28 mouse cellular contexts compared by ENCODE assay signal in the genomic region with DNA sequence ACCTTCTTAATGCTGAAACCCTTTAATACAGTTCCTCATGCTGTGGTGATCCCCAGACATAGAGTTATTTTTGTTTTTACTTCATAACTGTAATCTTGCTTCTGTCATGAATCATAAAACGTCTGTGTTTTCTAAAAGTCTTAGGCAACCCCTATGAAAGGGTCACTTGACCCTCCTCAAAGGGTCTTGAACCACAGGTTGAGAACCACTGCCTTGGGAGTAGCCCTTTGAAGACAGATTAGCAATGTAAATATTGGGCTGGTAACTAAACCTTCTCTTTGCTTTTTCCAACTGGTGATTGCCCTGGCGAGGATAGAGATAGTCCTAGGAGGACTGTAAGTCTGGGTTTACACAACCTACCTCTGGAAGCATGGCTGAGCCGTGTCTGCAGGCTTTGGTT. TPM values are rescaled to one million over a fixed set of nuclear protein-coding genes. Genes with fewer than 3 reads are reported as not detected.
DNase-seq lines count a peak whose midpoint lies in the region; TF ChIP-seq lines count a peak whose summit lies in the region.
"Had no signal": no experiment of that assay in that cellular context is flagged by ENCODE, and none has a peak within 500 bp of the region (broad histone marks: within the 10 kb centered on the region; RNA-seq: fewer than 3 reads in every experiment).

No protein-coding gene starts in this region.

- DNase-seq in lung, adult 18-20 months, result peak; percentile 14 to 43
- DNase-seq in lung, adult 2 months, result no peak
- peak; percentile 12 for DNase-seq in lung, postnatal 10 days
- DNase-seq in lung, postnatal 14 days, result no peak
- DNase-seq in lung, postnatal 25 days (ENCODE audit: low spot score), result peak; percentile 34
- DNase-seq in gastrocnemius, postnatal 4 days (ENCODE audit: low spot score in 2 of 2), result no peak
- DNase-seq: adrenal gland, adult 8-10 months; adrenal gland, postnatal 14 days; adrenal gland, postnatal 36 days; B cell, adult 2 months; cerebellum, adult 11-12 months; cerebellum, adult 2 months; cerebellum, adult 9-10 months; cerebellum, postnatal 10 days; cerebellum, postnatal 25 days had no signal

- 46% methylated on average over 3 of the region's 3 CpGs for WGBS in lung, adult 2 months

- no peak overlapping the region for H3K4me3 ChIP-seq in lung, adult 2 months (replicated peaks; ENCODE audit: extremely low read depth, low read depth, low read length)
- H3K4me3 ChIP-seq: embryonic facial prominence, embryonic 10.5 days; embryonic facial prominence, embryonic 12.5 days; forebrain, embryonic 13.5 days; forebrain, embryonic 15.5 days had no signal

- H3K4me1 ChIP-seq in lung, adult 2 months (ENCODE audit: control insufficient read depth, insufficient read depth, low read length), result no peaks in the 10 kb centered on the region
- H3K4me1 ChIP-seq: embryonic facial prominence, embryonic 12.5 days; forebrain, embryonic 13.5 days; forebrain, embryonic 15.5 days had no signal

- no peak for TF ChIP-seq POLR2A in lung, adult 2 months (IDR thresholded peaks at IDR 0.05; ENCODE audit: borderline replicate concordance, extremely low read depth, low read depth, low read length)

- no peak for TF ChIP-seq CTCF in lung, adult 2 months (IDR thresholded peaks at IDR 0.05; ENCODE audit: insufficient read depth, low read length)

RNA-seq across cellular contexts. Expression of gene Gm17651, which starts 26.7 kb away (rescaled TPM):
- not detected in 2 replicates for polyA plus RNA-seq in lung, adult 2 months (2012; rRNA removed)
- not detected for total RNA-seq in gastrocnemius, postnatal 4 days (2021)
- total RNA-seq: adrenal gland, adult 18-20 months; adrenal gland, adult 8-10 months; adrenal gland, postnatal 14 days; adrenal gland, postnatal 36 days; CH12.LX; G1E had no signal
- polyA plus RNA-seq: activated CD4-positive, CD25-positive, alpha-beta regulatory T cell, adult 4 months; CD4-positive, CD25-positive, alpha-beta regulatory T cell, adult 4 months; cerebellum, adult 2 months; cortical plate, adult 2 months; embryonic facial prominence, embryonic 10.5 days; embryonic facial prominence, embryonic 12.5 days; embryonic facial prominence, embryonic 14.5 days; forebrain, embryonic 11.5 days; forebrain, embryonic 13.5 days; forebrain, embryonic 15.5 days; G1E; Patski had no signal

RNA-seq across cellular contexts. Expression of gene Prkab2, which starts 43.2 kb away (rescaled TPM):
- 5.4 and 8.3 TPM in 2 replicates for polyA plus RNA-seq in lung, adult 2 months (2012; rRNA removed)
- 10 to 100 TPM; 32.1 to 32.2 TPM for total RNA-seq in gastrocnemius, postnatal 4 days (2021)

Comparison
In these comparisons a context has a peak if more than half of its experiments do, and no peak if none do; other contexts are left out.
1. DNase-seq: peak in lung, adult 18-20 months (2 of 2), lung, postnatal 10 days (single experiment) and lung, postnatal 25 days (single experiment); none in lung, adult 2 months (single experiment), lung, postnatal 14 days (single experiment) and gastrocnemius, postnatal 4 days (0 of 2).